Mouse (Mus musculus) erythroblast, embryonic 14.5 days (primary cell): ENCODE results near the gene Slc6a13.

Experiments
- GATA1 ChIP-seq: IDR thresholded peaks from 2 replicates; pipeline ENCODE4 v1.6.1; 2012; ENCODE audit warnings: low read length, inconsistent platforms, mixed read lengths
- TAL1 ChIP-seq: IDR thresholded peaks from 3 replicates; pipeline ENCODE4 v1.6.1; 2012; ENCODE audit warnings: low read length, inconsistent platforms, mixed read lengths

GRCm38 (mm10) chr6:121356041-121356440 is 56.0 kb downstream of the Slc6a13 start:
- TF ChIP-seq GATA1 (no peak), TAL1 (no peak)
